Mouse (Mus musculus) liver, adult 2 months (tissue): ENCODE results near the gene Tmem164. TPM values are rescaled to one million over a fixed set of nuclear protein-coding genes. Genes with fewer than 3 reads are reported as not detected.

Source experiments
- DNase-seq: peaks from one replicate; pipeline ENCODE4 v3.0.0-alpha.2; 2011; ENCODE audit warnings: low read depth, low spot score; ENCODE audit errors: extremely low read depth
- H3K27ac ChIP-seq: fragments of 200-500 bp; replicated peaks from 2 replicates; pipeline ENCODE4 v1.5.1; 2012; ENCODE audit warnings: low read depth, mild to moderate bottlenecking, control low read depth, inconsistent platforms, low read length; ENCODE audit not compliant: insufficient read depth
- H3K27me3 ChIP-seq: fragments of 200-500 bp; 2 replicates; pipeline ENCODE4 v1.6.1; 2012; ENCODE audit warnings: mild to moderate bottlenecking, moderate library complexity, low read length, inconsistent platforms; ENCODE audit not compliant: control insufficient read depth, insufficient read depth
- H3K36me3 ChIP-seq: fragments of 200-500 bp; 2 replicates; pipeline ENCODE4 v1.6.1; 2012; ENCODE audit warnings: low read length, inconsistent platforms; ENCODE audit not compliant: control insufficient read depth, insufficient read depth
- H3K4me1 ChIP-seq: fragments of 200-500 bp; 2 replicates; pipeline ENCODE4 v1.6.1; 2011; ENCODE audit warnings: low read length; ENCODE audit not compliant: control insufficient read depth, insufficient read depth
- H3K4me3 ChIP-seq: fragments of 200-500 bp; 2 replicates; pipeline ENCODE4 v1.5.1; 2011; ENCODE audit warnings: low read depth, mild to moderate bottlenecking, control low read depth, low read length, moderate library complexity; ENCODE audit not compliant: insufficient read depth
- H3K79me2 ChIP-seq: fragments of 200-500 bp; 2 replicates; pipeline ENCODE4 v1.6.1; 2012; ENCODE audit warnings: inconsistent platforms, mild to moderate bottlenecking, low read length, moderate library complexity; ENCODE audit not compliant: control insufficient read depth, insufficient read depth
- H3K9ac ChIP-seq: fragments of 200-500 bp; 2 replicates; pipeline ENCODE4 v1.6.1; 2012; ENCODE audit warnings: low read depth, mild to moderate bottlenecking, control low read depth, inconsistent platforms, low read length
- CTCF ChIP-seq: fragments of 200-500 bp; IDR thresholded peaks from 2 replicates; pipeline ENCODE4 v1.5.1; 2011; ENCODE audit warnings: low read depth, low read length, control low read depth
- POLR2A ChIP-seq: fragments of 200-500 bp; IDR thresholded peaks from 2 replicates; pipeline ENCODE4 v1.6.1; 2011; ENCODE audit warnings: low read length, control low read depth; ENCODE audit not compliant: insufficient read depth; ENCODE audit errors: extremely low read depth
- WGBS: fragments of 180-500 bp; shearing (Covaris S2); methylation state at CpG from one replicate; pipeline ENCODE4 v1.1.7; 2018; 5-methylcytosine and 5-hydroxymethylcytosine counted together
- polyA plus RNA-seq: library from polyadenylated mRNA; depleted of rRNA; stranded (reverse); fragments of >200 nt; gene quantifications from 2 replicates; pipeline ENCODE4 v1.2.3, GENCODE M21; 2012
- total RNA-seq: library from RNA; depleted of rRNA; stranded (reverse); fragments of >200 nt; gene quantifications from 2 replicates; pipeline ENCODE4 v1.2.3, GENCODE M21; 2014

Gene Tmem164
- total and polyA plus RNA-seq, 2 experiments = 5.3 to 8.4 TPM

GRCm38 (mm10) chrX:142885962-142886361, 204.8 kb downstream of the Tmem164 start:
- no peaks in the 10 kb centered on the region for H3K27me3 ChIP-seq
- H3K4me3 ChIP-seq = no peak overlapping the region
- no peaks in the 10 kb centered on the region for H3K36me3 ChIP-seq
- H3K9ac ChIP-seq = no peak overlapping the region
- no peaks in the 10 kb centered on the region for H3K79me2 ChIP-seq
- DNase-seq = no peak
- H3K4me1 ChIP-seq = no peaks in the 10 kb centered on the region
- WGBS = 95% methylated on average over 7 of the region's 7 CpGs
- H3K27ac ChIP-seq = no peak overlapping the region
- no peak for TF ChIP-seq POLR2A
- no peak for TF ChIP-seq CTCF
